Mouse (Mus musculus) hindlimb bud, embryonic 11.5 days (tissue): ENCODE data around the gene Ttc12.

Experiments
- DNase-seq: peaks from one replicate; pipeline ENCODE4 v3.0.0-alpha.2; 2012; ENCODE audit warnings: low read depth, low spot score; ENCODE audit errors: extremely low spot score

Gene Ttc12

DNA sequence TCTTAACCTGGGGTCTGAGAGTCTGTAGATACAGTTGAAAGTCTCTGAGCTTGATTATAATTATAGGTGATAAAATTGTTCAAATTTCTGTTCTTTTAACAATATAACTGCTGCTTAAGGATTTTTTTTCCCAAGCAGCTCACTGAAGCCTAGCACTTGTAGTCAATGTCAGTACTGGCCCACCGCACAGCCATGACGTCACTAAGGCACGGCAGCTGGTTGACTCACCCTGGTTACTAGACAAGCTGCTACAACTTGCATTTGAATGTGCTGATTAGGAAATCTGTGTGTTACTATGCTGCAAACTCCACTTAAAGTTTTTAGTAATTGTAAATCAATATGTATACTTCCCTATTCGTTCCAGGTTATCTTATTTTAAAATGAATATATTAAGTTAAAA is 4.6 kb upstream of the Ttc12 start:
- no peak for DNase-seq

DNA sequence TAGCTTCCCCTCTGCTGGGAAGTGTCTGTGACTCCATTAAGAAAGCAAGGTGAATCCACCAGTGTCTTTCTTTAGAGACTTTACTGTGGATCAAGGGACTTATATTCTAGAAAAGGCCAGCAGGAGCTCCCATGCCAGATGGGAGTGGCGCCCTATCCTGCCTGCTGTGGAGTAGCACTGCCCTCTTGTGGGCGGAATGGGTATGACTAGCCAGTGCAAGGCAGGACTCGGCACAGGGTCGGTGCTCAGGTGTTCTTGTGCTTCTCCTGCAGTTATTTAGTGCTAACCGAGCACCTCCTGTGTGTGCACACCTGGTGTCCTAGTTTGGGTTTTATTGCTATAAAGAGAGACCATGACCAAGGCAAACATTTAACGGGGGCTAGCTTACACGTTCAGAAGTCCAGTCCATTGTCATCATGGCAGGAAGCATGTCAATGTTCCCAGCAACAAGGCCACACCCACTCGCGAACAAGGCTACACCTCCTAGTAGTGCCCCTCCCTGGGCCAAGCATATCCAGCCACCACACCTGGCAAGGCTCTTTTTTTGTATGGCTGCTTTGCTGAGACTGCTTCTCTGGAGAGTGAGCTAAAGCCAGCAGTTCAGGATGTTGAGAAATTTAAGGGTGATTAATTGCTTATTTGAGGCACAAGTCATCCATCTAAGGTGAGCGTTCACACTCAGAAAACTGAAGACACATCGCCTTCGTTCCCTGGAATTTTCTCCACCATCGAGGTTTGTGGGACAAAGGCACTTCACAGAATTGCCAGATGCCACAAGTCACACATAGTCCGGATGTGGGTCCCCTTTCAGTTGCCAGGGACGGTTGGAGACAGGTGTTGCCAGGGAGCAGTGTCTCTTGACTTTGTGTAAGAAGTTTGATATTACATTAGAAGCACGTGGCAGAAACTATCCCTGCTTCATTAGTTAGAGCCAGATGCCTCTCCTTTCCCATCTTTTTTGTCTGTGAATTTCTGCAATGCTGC is 3.2 kb upstream of the Ttc12 start:
- no peak for DNase-seq

DNA sequence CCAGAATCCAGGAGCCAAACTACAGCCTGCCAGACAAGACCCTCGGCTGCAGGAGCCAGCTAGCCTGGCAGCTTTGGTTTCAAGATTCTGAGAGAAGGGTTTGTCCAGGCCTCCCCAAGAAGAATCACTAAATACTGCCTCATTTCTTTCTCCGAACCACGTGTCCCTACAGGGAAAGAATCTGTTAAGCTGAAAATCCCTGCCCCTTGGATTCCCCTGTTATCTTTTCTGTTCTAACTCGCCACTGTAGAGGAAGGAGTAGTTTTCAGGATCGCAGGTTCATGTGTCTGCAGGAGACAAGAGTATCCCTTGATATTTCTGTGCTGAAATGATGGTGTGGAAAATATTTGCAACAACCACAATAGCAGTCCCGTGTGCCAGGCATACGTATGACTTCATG is 2.2 kb upstream of the Ttc12 start:
- no peak for DNase-seq

DNA sequence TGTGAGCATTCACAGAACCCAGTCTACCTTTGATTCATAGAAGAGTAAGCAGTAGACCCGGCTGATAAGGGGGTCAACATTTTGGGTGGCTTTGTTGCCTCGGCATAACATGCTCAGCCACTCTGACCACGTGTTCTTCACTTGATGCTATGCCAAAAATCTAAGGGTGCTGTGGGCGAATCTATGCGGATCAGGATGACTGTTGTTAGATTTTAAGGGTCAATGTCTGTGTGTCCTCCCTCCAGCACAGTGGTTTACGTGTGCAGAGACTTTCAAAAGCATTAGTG is 1.6 kb upstream of the Ttc12 start:
- no peak for DNase-seq

- DNase-seq, result no peak
Observed at GRCm38 (mm10) chr9:49486805-49487656, 1.0 kb upstream of the Ttc12 start.

DNA sequence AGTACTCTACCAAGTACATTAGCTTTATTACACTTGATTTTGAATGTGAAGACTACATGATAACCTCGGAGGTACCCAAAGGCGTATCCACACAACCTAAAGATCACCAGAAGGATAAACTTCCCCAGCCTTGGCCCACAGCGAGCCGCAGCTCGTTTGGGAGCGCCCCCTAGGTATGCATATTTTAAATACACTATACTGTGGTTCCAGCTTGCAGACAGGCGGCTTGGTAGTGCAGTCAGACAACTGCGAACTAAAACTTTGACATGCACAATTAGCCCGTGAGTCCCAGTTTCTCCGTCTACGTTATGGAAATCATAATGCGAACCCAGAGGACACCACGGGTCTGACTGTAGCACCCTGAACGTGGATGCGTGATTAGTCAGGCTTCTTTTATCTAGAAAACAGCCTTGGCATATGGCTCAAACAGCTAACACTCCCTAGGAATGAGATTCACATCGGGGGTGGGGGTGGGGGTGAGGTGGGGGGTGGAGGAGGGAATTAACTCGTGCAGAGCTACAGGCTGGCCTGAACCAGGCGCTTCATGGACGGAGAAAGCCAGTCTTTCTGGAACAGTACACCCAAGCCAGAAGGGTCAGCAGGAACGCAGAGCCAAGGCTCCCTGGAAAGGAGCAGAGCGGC is 654 bp downstream of the Ttc12 start:
- DNase-seq, result no peak

GRCm38 (mm10) chr9:49483316-49483715 is 2.7 kb downstream of the Ttc12 start:
- DNase-seq, result no peak

- no peak for DNase-seq
Observed at GRCm38 (mm10) chr9:49472126-49472525, 13.9 kb downstream of the Ttc12 start.

- no peak for DNase-seq
Observed at GRCm38 (mm10) chr9:49470946-49471345, 15.1 kb downstream of the Ttc12 start.

DNA sequence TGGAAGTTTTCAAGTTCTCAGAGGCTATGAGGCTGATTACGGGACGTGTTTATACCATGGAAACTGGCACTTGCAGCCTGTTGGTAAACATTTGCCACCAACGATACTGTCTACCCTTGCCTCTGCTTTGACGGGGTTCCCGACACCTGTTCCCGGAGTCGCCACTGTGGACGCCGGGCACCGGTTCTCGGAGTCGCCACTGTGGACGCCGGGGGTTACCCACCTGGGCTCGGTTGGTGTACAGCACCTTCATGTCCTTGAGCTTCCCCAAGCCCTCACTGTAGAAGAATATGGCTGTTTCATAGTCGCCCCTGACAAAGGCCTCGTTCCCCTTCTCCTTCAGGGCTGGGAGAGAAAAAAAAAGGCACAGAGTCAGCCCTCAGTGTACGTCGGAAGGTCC is 16.0 kb downstream of the Ttc12 start:
- DNase-seq, result no peak

DNA sequence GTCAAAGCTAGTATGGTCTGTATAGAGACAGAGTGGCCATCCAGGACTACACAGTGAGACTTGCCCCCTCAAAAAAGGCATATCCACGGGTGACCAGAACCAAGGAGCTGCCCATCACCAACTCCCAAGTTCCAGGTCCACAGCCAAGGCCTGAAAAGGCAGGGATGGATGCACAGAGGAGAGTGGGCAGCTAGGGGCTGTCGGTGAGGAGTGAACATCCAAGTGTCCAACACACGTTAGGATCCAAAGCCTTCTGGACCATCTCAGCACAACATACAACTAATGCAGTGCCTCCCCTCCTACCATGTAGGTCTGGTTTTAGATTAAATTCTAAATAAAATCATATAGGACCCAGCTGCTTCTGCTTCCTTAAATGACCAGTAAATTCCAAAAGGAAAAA is 29.9 kb downstream of the Ttc12 start:
- DNase-seq, result no peak

DNA sequence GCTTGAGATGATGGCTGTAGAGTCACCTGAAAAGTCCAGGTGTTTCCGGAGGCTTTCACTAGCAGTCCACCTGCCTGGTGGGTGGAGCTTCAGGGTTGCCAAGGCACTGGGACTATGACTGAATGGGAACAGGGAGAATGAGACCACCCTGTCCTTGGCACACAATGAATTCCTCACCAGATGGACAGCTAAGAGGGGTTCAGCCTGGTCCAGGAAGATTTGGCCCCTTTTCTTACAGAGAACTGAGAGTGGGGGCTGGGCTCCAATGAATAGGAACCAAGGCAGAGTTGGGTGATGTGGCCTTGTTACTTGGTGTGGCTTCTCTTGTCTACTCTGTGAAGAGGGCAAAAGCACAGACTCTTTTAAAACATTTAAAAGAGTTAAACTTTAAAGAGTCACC is 33.6 kb downstream of the Ttc12 start:
- DNase-seq, result no peak

DNA sequence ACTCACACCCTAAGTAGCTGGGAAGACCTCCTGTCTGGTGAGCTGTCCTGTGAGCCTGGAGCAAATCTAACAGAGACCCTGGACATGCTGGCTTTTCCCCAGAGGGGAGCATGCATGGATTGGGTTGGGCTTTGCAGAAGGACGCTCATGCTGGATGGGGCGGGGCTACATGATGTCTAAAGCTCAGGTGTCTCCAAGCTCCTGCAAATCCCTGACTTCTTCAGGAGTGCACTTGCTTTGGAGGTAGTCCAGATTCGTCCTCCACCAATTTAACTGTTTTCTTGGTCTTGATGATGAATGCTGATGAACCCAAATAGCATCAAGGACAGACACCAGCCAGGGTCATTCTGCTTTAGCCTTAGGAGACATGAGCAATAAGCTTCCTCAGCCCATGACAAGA is 35.5 kb downstream of the Ttc12 start:
- no peak for DNase-seq

GRCm38 (mm10) chr9:49442621-49443020 is 43.4 kb downstream of the Ttc12 start:
- no peak for DNase-seq

DNA sequence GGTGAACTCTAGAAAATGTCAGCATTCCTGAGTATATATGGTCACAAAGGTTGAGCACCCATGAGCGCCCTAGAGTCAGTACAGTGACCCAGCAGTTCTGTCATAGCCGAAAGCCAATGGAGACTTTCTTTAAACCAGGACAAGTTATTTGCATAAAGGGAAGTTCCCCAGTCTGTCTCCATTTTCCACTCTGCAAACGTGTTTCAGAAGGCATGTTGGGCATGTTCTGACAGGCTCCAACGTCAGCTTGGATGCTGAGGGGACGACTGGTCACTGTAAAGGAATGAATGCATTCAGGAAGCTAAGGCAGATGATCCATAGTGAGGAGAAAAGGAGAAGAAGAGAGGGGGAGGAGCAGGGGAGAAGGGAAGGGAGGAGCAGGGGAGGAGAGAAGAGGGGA is 58.5 kb downstream of the Ttc12 start:
- DNase-seq, result no peak

DNA sequence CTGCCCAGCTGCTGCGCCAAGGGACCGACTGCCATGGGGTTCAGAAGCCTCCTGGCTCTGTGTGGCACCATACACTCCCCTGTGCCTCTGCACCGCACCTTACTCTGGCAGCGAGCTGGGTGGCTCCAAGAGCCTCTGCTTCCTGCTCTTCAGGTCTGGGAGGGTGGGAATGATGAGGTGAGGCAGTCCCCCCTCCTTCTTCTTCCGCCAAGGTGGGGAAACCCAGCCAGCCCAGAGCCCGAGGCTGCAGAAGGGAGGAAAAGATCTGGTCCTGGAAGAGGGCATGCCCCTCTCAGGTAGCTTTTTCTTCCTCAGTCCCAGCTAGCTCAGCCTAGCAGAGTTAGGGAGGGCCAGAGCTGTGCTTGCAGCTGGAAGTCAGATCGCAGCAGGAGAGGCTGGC is 59.1 kb downstream of the Ttc12 start, which contains the start of gene Ankk1:
Gene Ankk1 (minus strand): TSS at position 101 of the 400 bp plus-strand sequence.
- DNase-seq, result no peak

- no peak for DNase-seq
Observed at GRCm38 (mm10) chr9:49425585-49425984, 60.4 kb downstream of the Ttc12 start.

GRCm38 (mm10) chr9:49423866-49424265 is 62.2 kb downstream of the Ttc12 start:
- DNase-seq, result no peak

- no peak for DNase-seq
Observed at GRCm38 (mm10) chr9:49410621-49411020, 75.4 kb downstream of the Ttc12 start.

GRCm38 (mm10) chr9:49407028-49407427 is 79.0 kb downstream of the Ttc12 start:
- no peak for DNase-seq

DNA sequence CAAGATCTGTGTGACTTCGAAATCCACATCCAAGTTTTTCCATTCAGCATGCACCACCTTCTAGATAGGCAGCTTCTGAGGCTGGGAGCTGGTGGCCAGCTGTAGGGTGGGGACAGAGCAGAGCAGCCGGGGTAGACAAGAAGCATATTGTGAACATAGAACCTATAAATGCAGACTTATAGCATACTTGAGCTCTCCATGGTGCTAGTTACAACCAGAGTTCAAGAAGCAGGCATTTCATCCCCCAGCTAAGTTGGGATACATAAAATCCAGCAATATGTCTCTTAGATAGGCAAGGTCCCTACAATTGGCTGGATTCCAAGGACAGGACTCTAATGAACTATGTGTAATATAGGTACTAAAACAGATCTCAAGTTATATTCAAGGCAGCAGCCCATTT is 82.3 kb downstream of the Ttc12 start:
- DNase-seq, result no peak

GRCm38 (mm10) chr9:49396006-49396405 is 90.0 kb downstream of the Ttc12 start:
- DNase-seq, result no peak
